Mouse (Mus musculus) embryonic fibroblast, embryonic 13.5 days (primary cell): ENCODE measurements at regions not wholly inside any gene's neighbourhood (a gene's known extent, or its start where the extent isn't known, plus 50 kb on each side); places are given as distances from the start of the nearest gene placed in this dataset.

Source experiments
- CTCF ChIP-seq: IDR thresholded peaks from 2 replicates; pipeline ENCODE4 v1.5.1; 2011; ENCODE audit warnings: mild to moderate bottlenecking, control low read depth, low read length, moderate library complexity, borderline replicate concordance; ENCODE audit not compliant: insufficient read depth
- POLR2A ChIP-seq: IDR thresholded peaks from 2 replicates; pipeline ENCODE4 v1.6.1; 2011; ENCODE audit warnings: low read depth, mild to moderate bottlenecking, control low read depth, low read length, moderate library complexity

DNA sequence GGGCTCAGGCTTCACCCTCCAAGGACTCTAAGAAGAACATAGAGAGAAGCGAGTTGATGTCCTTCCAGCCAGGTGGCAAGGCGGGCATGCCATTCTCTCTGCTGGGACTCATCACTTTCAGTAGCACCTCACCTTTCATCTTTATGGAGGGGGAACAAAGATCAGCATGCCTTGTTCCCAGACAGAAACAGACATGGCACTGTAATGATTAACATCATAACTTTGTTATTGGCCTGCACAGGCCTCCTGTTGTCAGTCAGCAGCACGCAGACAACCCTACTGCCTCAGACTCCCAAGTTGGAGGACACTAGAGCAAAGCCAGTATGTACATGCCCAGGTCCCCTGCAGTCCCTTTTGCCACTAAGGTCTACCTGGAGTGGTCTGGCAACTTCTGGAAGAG lies 81.3 kb upstream of the Klf4 start:
- TF ChIP-seq CTCF, result no peak
- TF ChIP-seq POLR2A, result no peak
